Mouse (Mus musculus) stomach, embryonic 16.5 days (tissue): ENCODE measurements at regions not wholly inside any gene's neighbourhood (a gene's known extent, or its start where the extent isn't known, plus 50 kb on each side); places are given as distances from the start of the nearest gene placed in this dataset.
"Not testable (repeated sequence)": the region's sequence is repeated elsewhere in the genome, so short reads cannot be mapped to it uniquely, and the experiment has no call there.

Source experiments
- ATAC-seq: fragments of 200-750 bp; cut with Nextera tagmentation; 2 replicates; pipeline ENCODE4 v1.8.0; 2017; ENCODE audit warnings: moderate number of reproducible peaks, moderate TSS enrichment; ENCODE audit not compliant: insufficient read depth, low FRiP score
- H3K27ac ChIP-seq: fragments of 300-500 bp; sonication (generic); 2 replicates; pipeline ENCODE4 v1.5.1; 2014; ENCODE audit warnings: low read length
- H3K27me3 ChIP-seq: fragments of 300-500 bp; sonication (generic); 2 replicates; pipeline ENCODE4 v1.6.1; 2014; ENCODE audit warnings: low read length, control low read depth, mixed read lengths; ENCODE audit not compliant: control insufficient read depth, insufficient read depth
- H3K36me3 ChIP-seq: fragments of 300-500 bp; sonication (generic); 2 replicates; pipeline ENCODE4 v1.6.1; 2014; ENCODE audit warnings: low read length; ENCODE audit not compliant: control insufficient read depth, insufficient read depth
- H3K4me1 ChIP-seq: fragments of 300-500 bp; sonication (generic); 2 replicates; pipeline ENCODE4 v1.6.1; 2014; ENCODE audit warnings: low read length, control low read depth, mixed read lengths; ENCODE audit not compliant: control insufficient read depth, insufficient read depth
- H3K4me2 ChIP-seq: fragments of 300-500 bp; sonication (generic); 2 replicates; pipeline ENCODE4 v1.6.1; 2014; ENCODE audit warnings: low read depth, low read length, mixed read lengths
- H3K4me3 ChIP-seq: fragments of 300-500 bp; sonication (generic); replicated peaks from 2 replicates; pipeline ENCODE4 v1.5.1; 2014; ENCODE audit warnings: mild to moderate bottlenecking, low read length
- H3K9ac ChIP-seq: fragments of 300-500 bp; sonication (generic); 2 replicates; pipeline ENCODE4 v1.6.1; 2014; ENCODE audit warnings: low read length
- H3K9me3 ChIP-seq: fragments of 300-500 bp; sonication (generic); replicated peaks from 2 replicates; pipeline ENCODE4 v1.6.1; 2016; ENCODE audit warnings: low read length, control low read depth; ENCODE audit not compliant: control insufficient read depth
- WGBS: fragments of 180-500 bp; shearing (Covaris S2); extraction: QIAGEN DNeasy Blood & Tissue Kit; methylation state at CpG from one replicate; pipeline ENCODE4 v1.1.7; 2014; 5-methylcytosine and 5-hydroxymethylcytosine counted together

DNA sequence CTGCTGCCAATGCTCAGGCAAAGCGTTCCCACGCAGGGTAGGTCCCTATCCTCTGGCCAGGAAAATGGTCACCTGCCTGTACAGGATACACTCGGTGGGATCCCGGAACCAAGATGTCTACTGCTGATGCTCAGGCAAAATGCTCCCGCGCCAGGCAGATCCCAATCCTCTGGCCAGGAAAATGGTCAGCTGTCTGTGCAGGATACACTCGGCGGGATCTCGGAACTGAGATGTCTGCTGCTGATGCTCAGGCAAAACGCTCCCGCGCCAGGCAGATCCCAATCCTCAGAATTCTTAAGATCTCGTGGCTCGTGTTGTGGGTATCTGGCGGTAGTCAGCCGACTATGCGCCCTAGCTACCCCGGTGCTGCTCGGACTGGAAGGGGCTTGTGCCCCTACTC is 288.0 kb downstream of the Nucb2 start:
- WGBS: 92% methylated on average over 19 of the region's 19 CpGs
- ATAC-seq, H3K27ac ChIP-seq, H3K4me3 ChIP-seq, H3K9me3 ChIP-seq, H3K36me3 ChIP-seq, H3K27me3 ChIP-seq, H3K4me2 ChIP-seq, H3K4me1 ChIP-seq, H3K9ac ChIP-seq: not testable (repeated sequence)

DNA sequence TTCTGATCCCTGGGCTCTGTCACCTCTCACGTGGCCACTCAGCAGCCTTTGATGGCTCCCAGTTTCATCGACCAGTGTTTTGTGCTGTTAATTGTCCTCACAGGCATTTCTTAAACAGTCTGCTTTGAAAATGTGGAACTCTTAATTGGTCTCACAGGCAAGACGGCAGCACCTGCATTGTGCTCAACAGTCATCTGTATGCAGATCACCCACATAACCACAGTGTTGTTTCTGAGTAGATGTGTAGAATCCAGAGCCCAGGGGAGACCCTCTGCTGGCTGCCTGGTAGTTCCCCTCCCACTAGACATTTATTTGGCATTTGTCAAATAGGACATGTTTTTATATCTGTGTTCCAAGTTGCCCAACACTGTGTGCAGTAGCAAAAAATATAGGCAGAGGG is 304.3 kb downstream of the Nucb2 start:
- WGBS: 72% methylated on average over 3 of the region's 3 CpGs
- H3K4me1 ChIP-seq: no peaks in the 10 kb centered on the region
- H3K27me3 ChIP-seq: no peaks in the 10 kb centered on the region

DNA sequence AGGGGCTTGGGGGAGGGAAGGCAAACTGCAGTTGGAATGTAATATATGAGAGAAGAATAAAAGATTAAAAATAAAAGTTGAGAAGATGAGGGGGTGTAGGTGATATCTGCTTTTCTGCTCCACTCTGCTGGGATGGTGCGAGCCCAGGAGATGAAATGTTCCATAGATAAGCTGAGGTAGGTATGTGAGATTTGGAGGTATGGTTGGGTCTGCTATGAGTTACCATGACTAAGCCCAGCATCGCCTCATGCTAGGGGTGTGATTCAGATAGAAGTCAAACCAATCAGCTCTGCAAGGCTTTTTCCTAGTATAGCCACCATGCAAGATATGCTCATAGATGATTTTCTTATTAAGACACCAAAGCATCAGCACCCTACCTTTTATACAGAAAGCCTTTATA is 312.3 kb downstream of the Nucb2 start:
- Histone ChIP-seq H3K27ac (no peak overlapping the region), H3K27me3 (no peaks in the 10 kb centered on the region), H3K4me1 (no peaks in the 10 kb centered on the region), H3K9me3 (no peaks in the 10 kb centered on the region), H3K36me3 (no peaks in the 10 kb centered on the region), H3K4me3 (no peak overlapping the region), H3K4me2 (no peak overlapping the region), H3K9ac (no peak overlapping the region)
- no peak for ATAC-seq
- 91% methylated on average over 2 of the region's 2 CpGs for WGBS

More for the DNA sequence above, 304.3 kb downstream of the Nucb2 start:
- no peak overlapping the region for H3K4me2 ChIP-seq
- H3K9me3 ChIP-seq: no peaks in the 10 kb centered on the region
- no peaks in the 10 kb centered on the region for H3K36me3 ChIP-seq
- no peak overlapping the region for H3K4me3 ChIP-seq
- H3K27ac ChIP-seq: no peak overlapping the region
- ATAC-seq: no peak
- H3K9ac ChIP-seq: no peak overlapping the region

DNA sequence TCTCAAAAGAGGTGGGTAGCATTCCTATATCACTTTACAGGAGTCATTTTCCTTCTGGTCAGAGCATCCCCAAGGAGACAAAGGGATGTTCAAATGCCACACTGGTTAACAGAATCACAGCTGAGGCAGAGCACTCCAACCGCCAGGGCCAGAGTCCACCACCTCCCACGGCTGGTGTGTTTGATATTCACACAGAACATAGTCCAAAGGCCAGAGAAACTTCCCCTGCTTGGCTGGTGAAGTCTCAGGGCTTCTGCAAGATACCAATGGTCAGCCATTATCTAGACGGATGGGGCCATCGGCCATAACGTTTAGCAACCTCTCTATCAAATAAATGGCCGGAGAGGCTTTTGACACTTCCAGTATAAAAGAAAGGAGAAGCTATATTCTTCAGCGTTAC is 313.8 kb downstream of the Nucb2 start:
- H3K27ac ChIP-seq: no peak overlapping the region
- no peak for ATAC-seq
- 62% methylated on average over 7 of the region's 7 CpGs for WGBS

DNA sequence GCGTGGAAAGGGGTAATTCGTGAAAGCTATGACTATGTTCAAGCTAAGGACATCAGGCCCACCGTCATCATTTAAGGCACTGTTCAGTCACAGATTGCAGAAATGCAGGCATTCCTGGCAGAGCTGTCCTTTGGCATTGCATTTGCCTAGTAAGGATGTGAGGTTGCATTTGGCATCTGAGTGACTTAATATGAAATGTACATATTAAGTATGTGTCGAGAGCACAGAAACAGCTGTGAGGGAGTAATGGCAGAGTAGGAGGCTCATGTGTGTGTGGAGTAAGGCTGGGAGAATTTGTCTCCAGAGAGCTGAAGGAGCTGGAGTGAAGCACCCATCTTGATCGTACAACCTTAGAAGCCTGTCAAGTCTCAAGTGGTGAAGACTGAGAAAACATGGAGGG is 316.4 kb downstream of the Nucb2 start:
- WGBS: 83% methylated on average over 5 of the region's 5 CpGs
- Histone ChIP-seq H3K9me3 (no peaks in the 10 kb centered on the region), H3K36me3 (no peaks in the 10 kb centered on the region), H3K27me3 (no peaks in the 10 kb centered on the region), H3K9ac (no peak overlapping the region), H3K27ac (no peak overlapping the region), H3K4me3 (no peak overlapping the region), H3K4me1 (no peaks in the 10 kb centered on the region), H3K4me2 (no peak overlapping the region)
- ATAC-seq: no peak

More for the DNA sequence above, 313.8 kb downstream of the Nucb2 start:
- Histone ChIP-seq H3K9me3 (no peaks in the 10 kb centered on the region), H3K36me3 (no peaks in the 10 kb centered on the region), H3K4me3 (no peak overlapping the region), H3K4me1 (no peaks in the 10 kb centered on the region), H3K27me3 (no peaks in the 10 kb centered on the region), H3K4me2 (no peak overlapping the region), H3K9ac (no peak overlapping the region)

DNA sequence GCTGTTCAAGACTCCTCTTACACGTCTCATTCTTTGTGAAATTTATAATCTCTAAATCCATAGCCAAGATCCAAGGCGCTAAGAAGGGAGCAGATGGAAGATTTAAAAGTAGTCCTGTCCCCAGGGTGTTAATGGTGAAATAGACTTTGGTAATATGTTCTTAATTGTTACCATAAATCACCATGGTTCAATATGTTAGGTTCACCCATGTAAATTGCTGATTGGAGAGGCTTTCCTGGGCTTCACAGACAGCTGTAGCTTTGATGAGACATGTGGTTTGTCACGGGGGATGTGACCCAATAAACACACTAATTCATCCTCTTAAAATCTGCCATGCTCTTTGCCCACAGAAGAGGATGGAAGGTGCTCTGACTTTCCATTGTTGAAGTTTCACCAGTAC is 338.7 kb downstream of the Nucb2 start:
- 55% methylated on average over 3 of the region's 3 CpGs for WGBS
- no peaks in the 10 kb centered on the region for H3K4me1 ChIP-seq
- no peak overlapping the region for H3K27ac ChIP-seq

DNA sequence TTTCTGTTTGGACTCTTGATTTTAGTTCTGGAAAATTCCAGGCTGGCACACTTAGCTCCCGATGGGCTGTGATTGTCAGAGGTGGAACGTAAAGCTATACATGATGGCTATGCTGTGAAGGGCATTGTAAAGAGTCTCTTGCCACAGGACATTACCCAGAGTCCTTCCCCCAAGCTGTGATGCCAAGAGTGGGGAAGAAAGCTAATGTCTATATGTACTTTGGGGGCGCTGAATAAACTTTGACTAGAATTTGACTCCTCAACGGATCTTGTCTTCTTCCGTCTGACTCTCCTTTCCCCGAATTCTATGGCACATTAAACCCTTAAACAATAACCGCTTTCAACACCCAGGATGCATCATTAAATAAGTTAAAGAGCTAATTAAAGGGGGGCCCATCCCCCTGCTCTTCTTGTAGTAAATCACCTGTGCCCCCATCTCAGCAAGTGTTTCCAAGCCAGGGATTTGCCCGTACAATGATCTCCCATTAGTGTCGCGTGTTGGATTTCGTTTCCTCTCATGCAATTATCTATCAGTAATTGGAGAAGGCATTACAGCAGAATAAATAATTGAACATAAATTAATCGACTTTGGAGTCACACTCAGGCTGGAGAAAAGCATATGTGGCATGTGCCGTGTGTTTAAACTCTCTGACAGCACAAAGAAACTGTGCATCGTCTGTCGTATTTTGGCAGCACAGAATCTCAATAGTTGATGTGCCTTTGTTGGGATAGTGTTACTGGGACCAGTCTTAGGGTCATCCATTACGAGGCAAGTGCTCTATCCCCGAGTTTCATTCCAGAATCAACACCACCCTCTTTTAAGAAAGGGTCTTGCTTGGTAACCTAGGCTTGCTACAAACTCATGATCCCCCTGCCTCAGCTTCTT is 343.9 kb downstream of the Nucb2 start:
- no peaks in the 10 kb centered on the region for H3K4me1 ChIP-seq
- 76% methylated on average over 17 of the region's 17 CpGs for WGBS
- no peak overlapping the region for H3K4me2 ChIP-seq
- no peaks in the 10 kb centered on the region for H3K9me3 ChIP-seq
- H3K4me3 ChIP-seq: no peak overlapping the region
- no peaks in the 10 kb centered on the region for H3K27me3 ChIP-seq
- no peak overlapping the region for H3K9ac ChIP-seq
- H3K36me3 ChIP-seq: no peaks in the 10 kb centered on the region
- no peak for ATAC-seq
- H3K27ac ChIP-seq: no peak overlapping the region

More for the DNA sequence above, 338.7 kb downstream of the Nucb2 start:
- Histone ChIP-seq H3K9me3 (no peaks in the 10 kb centered on the region), H3K27me3 (no peaks in the 10 kb centered on the region), H3K4me3 (no peak overlapping the region), H3K4me2 (no peak overlapping the region), H3K9ac (no peak overlapping the region), H3K36me3 (no peaks in the 10 kb centered on the region)
- ATAC-seq: no peak

DNA sequence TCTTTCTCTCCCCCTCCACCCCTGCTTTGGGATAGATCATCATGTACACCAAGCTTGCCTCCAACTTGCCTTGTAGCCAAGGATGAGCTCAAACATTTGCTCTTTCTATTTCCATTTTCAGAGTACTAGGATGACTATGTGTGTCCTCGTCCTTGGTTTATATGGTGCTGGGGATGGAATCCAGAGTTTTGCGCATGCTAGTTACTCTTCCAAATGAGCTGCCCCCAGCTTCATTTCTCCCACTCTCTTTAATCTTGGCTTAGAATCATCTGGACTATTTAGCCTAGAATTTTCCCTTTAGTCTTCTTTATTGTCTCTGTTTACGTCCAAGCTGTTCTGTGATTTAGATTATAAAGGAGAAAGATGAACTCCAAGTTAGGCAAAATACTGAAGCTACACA is 349.2 kb downstream of the Nucb2 start:
- WGBS: 88% methylated on average over 3 of the region's 3 CpGs
- H3K9ac ChIP-seq: no peak overlapping the region
- H3K9me3 ChIP-seq: no peaks in the 10 kb centered on the region
- no peak for ATAC-seq
- no peaks in the 10 kb centered on the region for H3K36me3 ChIP-seq
- H3K27ac ChIP-seq: no peak overlapping the region
- no peaks in the 10 kb centered on the region for H3K4me1 ChIP-seq
- H3K4me3 ChIP-seq: no peak overlapping the region
- no peak overlapping the region for H3K4me2 ChIP-seq
- no peaks in the 10 kb centered on the region for H3K27me3 ChIP-seq

DNA sequence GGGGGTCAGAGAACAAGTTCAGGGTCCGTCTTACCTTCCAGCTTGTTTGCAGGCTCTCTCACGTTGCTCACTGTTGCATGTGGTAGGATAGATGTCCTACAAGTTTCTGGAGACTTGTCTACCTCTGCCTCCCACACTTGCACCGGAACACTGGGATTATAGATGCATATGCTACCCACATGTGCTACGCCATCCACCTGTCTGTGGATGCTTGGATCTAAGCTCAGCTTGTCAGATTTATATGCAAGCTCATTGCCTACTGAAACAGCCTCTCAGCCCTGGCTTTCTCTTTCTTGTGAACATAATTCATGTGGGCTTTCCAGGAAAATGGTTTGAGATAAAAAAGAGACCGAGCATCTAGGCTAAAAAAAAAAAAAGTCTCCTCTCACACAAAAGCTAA is 353.0 kb downstream of the Nucb2 start:
- Histone ChIP-seq H3K4me2 (no peak overlapping the region), H3K27me3 (no peaks in the 10 kb centered on the region), H3K27ac (no peak overlapping the region), H3K9me3 (no peaks in the 10 kb centered on the region), H3K36me3 (no peaks in the 10 kb centered on the region), H3K9ac (no peak overlapping the region), H3K4me1 (no peaks in the 10 kb centered on the region), H3K4me3 (no peak overlapping the region)
- no peak for ATAC-seq
- 74% methylated on average over 5 of the region's 5 CpGs for WGBS
